Mouse (Mus musculus) neural tube, embryonic 15.5 days (tissue): Measurements from ENCODE around the gene Map3k5. TPM values are rescaled to one million over a fixed set of nuclear protein-coding genes. Genes with fewer than 3 reads are reported as not detected.

Source experiments
- ATAC-seq: fragments of 200-750 bp; cut with Nextera tagmentation; 2 replicates; pipeline ENCODE4 v1.8.0; 2017; ENCODE audit warnings: mild to moderate bottlenecking, moderate TSS enrichment, moderate library complexity; ENCODE audit not compliant: low FRiP score
- H3K27ac ChIP-seq: fragments of 300-500 bp; sonication (generic); replicated peaks from 2 replicates; pipeline ENCODE4 v1.5.1; 2015; ENCODE audit warnings: mild to moderate bottlenecking, inconsistent platforms
- H3K27me3 ChIP-seq: fragments of 300-500 bp; sonication (generic); replicated peaks from 2 replicates; pipeline ENCODE4 v1.6.1; 2015; ENCODE audit warnings: inconsistent platforms
- H3K36me3 ChIP-seq: fragments of 300-500 bp; sonication (generic); 2 replicates; pipeline ENCODE4 v1.6.1; 2015; ENCODE audit warnings: inconsistent platforms
- H3K4me1 ChIP-seq: fragments of 300-500 bp; sonication (generic); 2 replicates; pipeline ENCODE4 v1.6.1; 2015; ENCODE audit warnings: inconsistent platforms
- H3K4me2 ChIP-seq: fragments of 300-500 bp; sonication (generic); 2 replicates; pipeline ENCODE4 v1.6.1; 2015; ENCODE audit warnings: inconsistent platforms, mild to moderate bottlenecking, moderate library complexity
- H3K4me3 ChIP-seq: fragments of 300-500 bp; sonication (generic); replicated peaks from 2 replicates; pipeline ENCODE4 v1.5.1; 2015; ENCODE audit warnings: mild to moderate bottlenecking, inconsistent platforms
- H3K9ac ChIP-seq: fragments of 300-500 bp; sonication (generic); replicated peaks from 2 replicates; pipeline ENCODE4 v1.6.1; 2015; ENCODE audit warnings: mild to moderate bottlenecking, inconsistent platforms
- H3K9me3 ChIP-seq: fragments of 300-500 bp; sonication (generic); replicated peaks from 2 replicates; pipeline ENCODE4 v1.6.1; 2016; ENCODE audit warnings: inconsistent platforms
- WGBS: fragments of 180-500 bp; shearing (Covaris S2); methylation state at CpG from one replicate; pipeline ENCODE4 v1.1.7; 2015; ENCODE audit warnings: mixed read lengths; 5-methylcytosine and 5-hydroxymethylcytosine counted together
- polyA plus RNA-seq: library from polyadenylated mRNA; unstranded; fragments of >200 nt; fragmentation: Nextera tagmentation; extraction: Ambion mirVana; gene quantifications from 2 replicates; pipeline ENCODE4 v1.2.1, GENCODE M21; 2015

The Map3k5 gene
- polyA plus RNA-seq, 1 experiment from 2014 or later: 1.4 TPM

- Histone ChIP-seq H3K4me3 (no peak overlapping the region), H3K27ac (no peak overlapping the region), H3K27me3 (no peaks in the 10 kb centered on the region), H3K4me1 (no peaks in the 10 kb centered on the region), H3K4me2 (no peak overlapping the region), H3K9me3 (no peaks in the 10 kb centered on the region), H3K9ac (no peak overlapping the region), H3K36me3 (no peaks in the 10 kb centered on the region)
- WGBS: 85% methylated on average over 3 of the region's 3 CpGs
- ATAC-seq: no peak
These were observed 61.9 kb downstream of the Map3k5 start for GRCm38 (mm10) chr10:19996151-19996550.

GRCm38 (mm10) chr10:19999703-20000407 is 65.6 kb downstream of the Map3k5 start:
- no peak overlapping the region for H3K4me2 ChIP-seq
- WGBS: 76% methylated on average over 4 of the region's 4 CpGs
- no peak for ATAC-seq

GRCm38 (mm10) chr10:20000408-20000770 is 66.1 kb downstream of the Map3k5 start:
- WGBS: 81% methylated on average over 8 of the region's 8 CpGs
- no peak overlapping the region for H3K4me3 ChIP-seq
- no peak overlapping the region for H3K4me2 ChIP-seq
- 0 out of 2 replicates have a peak, but pooled peaks cover 3% of the 10 kb centered on the region for H3K27me3 ChIP-seq
- ATAC-seq: no peak
- no peaks in the 10 kb centered on the region for H3K9me3 ChIP-seq
- H3K4me1 ChIP-seq: no peaks in the 10 kb centered on the region; the same call in 1 of the 2 replicates
- H3K36me3 ChIP-seq: no peaks in the 10 kb centered on the region
- H3K9ac ChIP-seq: no peak overlapping the region
- no peak overlapping the region for H3K27ac ChIP-seq

More at GRCm38 (mm10) chr10:19999703-20000407, 65.6 kb downstream of the Map3k5 start:
- Histone ChIP-seq H3K9ac (no peak overlapping the region), H3K36me3 (no peaks in the 10 kb centered on the region), H3K4me1 (no peaks in the 10 kb centered on the region; the same call in 1 of the 2 replicates), H3K27me3 (0 out of 2 replicates have a peak, but pooled peaks cover 3% of the 10 kb centered on the region), H3K27ac (no peak overlapping the region), H3K4me3 (no peak overlapping the region), H3K9me3 (no peaks in the 10 kb centered on the region)

- H3K36me3 ChIP-seq: no peaks in the 10 kb centered on the region
- H3K4me3 ChIP-seq: no peak overlapping the region
- no peak for ATAC-seq
- H3K9me3 ChIP-seq: no peaks in the 10 kb centered on the region
- no peak overlapping the region for H3K9ac ChIP-seq
- no peak overlapping the region for H3K4me2 ChIP-seq
- H3K27me3 ChIP-seq: 0 out of 2 replicates have a peak, but pooled peaks cover 3% of the 10 kb centered on the region
- WGBS: 32% methylated on average over 5 of the region's 5 CpGs
- peaks cover 4% of the 10 kb centered on the region for H3K4me1 ChIP-seq
- no peak overlapping the region for H3K27ac ChIP-seq
These were observed 67.7 kb downstream of the Map3k5 start for GRCm38 (mm10) chr10:20001990-20002389.

GRCm38 (mm10) chr10:20003006-20003405 is 68.7 kb downstream of the Map3k5 start:
- H3K9me3 ChIP-seq: no peaks in the 10 kb centered on the region
- no peak for ATAC-seq
- H3K27me3 ChIP-seq: 0 out of 2 replicates have a peak, but pooled peaks cover 3% of the 10 kb centered on the region
- H3K4me1 ChIP-seq: peaks cover 4% of the 10 kb centered on the region
- no peak overlapping the region for H3K4me3 ChIP-seq
- H3K36me3 ChIP-seq: no peaks in the 10 kb centered on the region
- WGBS: 50% methylated on average over 5 of the region's 5 CpGs
- no peak overlapping the region for H3K4me2 ChIP-seq
- no peak overlapping the region for H3K9ac ChIP-seq
- no peak overlapping the region for H3K27ac ChIP-seq

DNA sequence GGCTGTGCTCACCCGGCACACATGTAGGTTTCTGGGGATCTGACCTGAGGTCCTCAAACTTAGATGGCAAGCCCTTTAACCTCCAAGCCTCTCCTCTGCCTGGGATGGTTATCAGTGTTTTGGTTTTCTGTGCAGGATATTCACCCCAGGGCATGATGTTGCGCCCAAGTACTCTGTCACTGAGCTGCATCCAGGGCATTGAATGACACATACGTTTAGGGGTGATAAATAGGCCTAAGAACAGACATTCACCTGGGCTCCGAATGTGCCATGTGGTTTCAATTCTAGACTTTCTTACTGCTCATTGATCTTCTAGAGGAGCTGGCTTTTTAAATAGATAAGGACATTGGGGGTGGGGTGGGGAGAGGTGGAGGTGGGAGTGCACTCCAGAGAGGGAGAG is 70.5 kb downstream of the Map3k5 start:
- Histone ChIP-seq H3K27me3 (0 out of 2 replicates have a peak, but pooled peaks cover 3% of the 10 kb centered on the region), H3K4me1 (peaks cover 4% of the 10 kb centered on the region), H3K4me3 (no peak overlapping the region), H3K27ac (no peak overlapping the region), H3K9me3 (no peaks in the 10 kb centered on the region), H3K4me2 (no peak overlapping the region), H3K36me3 (no peaks in the 10 kb centered on the region), H3K9ac (no peak overlapping the region)
- ATAC-seq: no peak
- 90% methylated on average over 4 of the region's 4 CpGs for WGBS

DNA sequence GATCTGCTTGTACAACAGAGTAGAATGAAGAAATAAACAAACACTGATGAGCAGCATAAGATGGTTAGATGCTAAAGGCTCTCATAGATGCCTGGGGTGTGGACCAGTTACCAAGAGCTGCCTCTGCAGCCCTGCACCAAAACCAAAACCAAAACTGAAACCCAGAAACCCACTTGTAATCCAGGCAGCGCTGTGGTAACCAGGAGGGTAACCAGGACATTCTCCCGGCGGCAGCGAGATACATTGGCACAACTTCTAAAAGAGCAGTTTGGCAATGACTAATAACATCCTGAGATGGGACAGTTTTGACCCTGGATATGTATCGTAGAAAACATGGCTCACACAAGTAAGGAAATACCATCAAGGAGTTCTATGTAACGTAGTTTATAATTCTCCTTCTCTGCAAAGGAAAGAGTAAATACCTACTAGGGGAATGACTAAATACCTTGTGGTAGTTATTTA is 71.2 kb downstream of the Map3k5 start:
- 96% methylated on average over 6 of the region's 6 CpGs for WGBS
- H3K4me2 ChIP-seq: no peak overlapping the region

GRCm38 (mm10) chr10:20006333-20007093 is 72.2 kb downstream of the Map3k5 start:
- Histone ChIP-seq H3K4me1 (peaks cover 4% of the 10 kb centered on the region), H3K36me3 (no peaks in the 10 kb centered on the region), H3K4me3 (no peak overlapping the region), H3K27ac (no peak overlapping the region), H3K27me3 (0 out of 2 replicates have a peak, but pooled peaks cover 3% of the 10 kb centered on the region), H3K9ac (no peak overlapping the region), H3K9me3 (no peaks in the 10 kb centered on the region), H3K4me2 (0 out of 2 replicates have a peak overlapping the region, but pooled peaks have one; percentile 13)
- ATAC-seq: no peak; the same call in 1 of the 2 replicates
- WGBS: 56% methylated on average over 17 of the region's 17 CpGs

More for the DNA sequence above, 71.2 kb downstream of the Map3k5 start:
- H3K9ac ChIP-seq: no peak overlapping the region
- H3K4me1 ChIP-seq: peaks cover 4% of the 10 kb centered on the region
- no peak for ATAC-seq
- no peaks in the 10 kb centered on the region for H3K36me3 ChIP-seq
- no peak overlapping the region for H3K27ac ChIP-seq
- H3K4me3 ChIP-seq: no peak overlapping the region
- 0 out of 2 replicates have a peak, but pooled peaks cover 3% of the 10 kb centered on the region for H3K27me3 ChIP-seq
- H3K9me3 ChIP-seq: no peaks in the 10 kb centered on the region

GRCm38 (mm10) chr10:20009310-20009709 is 75.0 kb downstream of the Map3k5 start:
- no peaks in the 10 kb centered on the region for H3K36me3 ChIP-seq
- H3K27ac ChIP-seq: no peak overlapping the region
- H3K4me3 ChIP-seq: no peak overlapping the region
- no peak overlapping the region for H3K9ac ChIP-seq
- H3K27me3 ChIP-seq: no peaks in the 10 kb centered on the region
- H3K9me3 ChIP-seq: no peaks in the 10 kb centered on the region
- no peak overlapping the region for H3K4me2 ChIP-seq
- WGBS: 94% methylated on average over 6 of the region's 6 CpGs
- peaks cover 4% of the 10 kb centered on the region; the same call in 1 of the 2 replicates for H3K4me1 ChIP-seq
- no peak for ATAC-seq

DNA sequence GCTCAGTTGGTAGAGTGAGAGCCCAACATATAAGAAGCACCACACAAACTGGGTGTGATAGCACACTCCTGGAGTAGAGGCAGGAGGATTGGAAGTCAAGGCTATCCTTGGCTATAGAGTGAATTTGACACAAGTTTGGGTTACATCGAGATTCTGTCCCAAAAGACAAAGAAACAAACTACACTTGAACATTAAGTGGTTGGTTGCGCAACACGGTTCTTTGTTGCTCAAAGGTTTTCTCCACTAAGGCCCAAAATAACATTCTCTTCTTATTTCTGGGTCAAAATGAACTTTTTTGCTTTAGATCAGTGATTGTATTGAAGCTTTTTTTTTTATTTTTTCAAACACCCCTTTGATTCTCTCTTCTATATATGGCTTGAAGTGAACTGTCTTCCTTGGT is 75.7 kb downstream of the Map3k5 start:
- H3K27ac ChIP-seq: no peak overlapping the region
- no peaks in the 10 kb centered on the region for H3K9me3 ChIP-seq
- H3K4me1 ChIP-seq: peaks cover 4% of the 10 kb centered on the region; the same call in 1 of the 2 replicates
- ATAC-seq: no peak
- H3K4me2 ChIP-seq: no peak overlapping the region
- 95% methylated on average over 3 of the region's 3 CpGs for WGBS
- no peak overlapping the region for H3K9ac ChIP-seq
- no peaks in the 10 kb centered on the region for H3K27me3 ChIP-seq
- no peaks in the 10 kb centered on the region for H3K36me3 ChIP-seq
- H3K4me3 ChIP-seq: no peak overlapping the region

GRCm38 (mm10) chr10:20018406-20018805 is 84.1 kb downstream of the Map3k5 start:
- ATAC-seq: 0 out of 2 replicates have a peak, but pooled peaks have one; percentile 35
- no peak overlapping the region for H3K4me3 ChIP-seq
- H3K36me3 ChIP-seq: no peaks in the 10 kb centered on the region
- 86% methylated on average over 10 of the region's 10 CpGs for WGBS
- H3K4me1 ChIP-seq: peaks cover 7% of the 10 kb centered on the region
- H3K4me2 ChIP-seq: no peak overlapping the region
- no peaks in the 10 kb centered on the region for H3K27me3 ChIP-seq
- H3K9ac ChIP-seq: no peak overlapping the region
- H3K9me3 ChIP-seq: no peaks in the 10 kb centered on the region
- no peak overlapping the region for H3K27ac ChIP-seq
